Mouse (Mus musculus) C2C12 (cell line): ENCODE data around the gene Bub3.

ENCODE experiments used
- CEBPB ChIP-seq: IDR thresholded peaks from one replicate; pipeline ENCODE4 v1.6.1; 2011; ENCODE audit warnings: low read depth, mild to moderate bottlenecking, control low read depth, moderate library complexity
- CTCF ChIP-seq: IDR thresholded peaks from one replicate; pipeline ENCODE4 v1.5.1; 2011; ENCODE audit not compliant: control insufficient read depth, insufficient read depth, insufficient read length
- FOSL1 ChIP-seq: IDR thresholded peaks from one replicate; pipeline ENCODE4 v1.8.0; 2011; ENCODE audit warnings: mild to moderate bottlenecking, low read length; ENCODE audit not compliant: poor library complexity, insufficient read depth, severe bottlenecking
- MAX ChIP-seq: IDR thresholded peaks from one replicate; pipeline ENCODE4 v1.6.1; 2011; ENCODE audit warnings: mild to moderate bottlenecking, control low read depth
- MYOD1 ChIP-seq: IDR thresholded peaks from one replicate; pipeline ENCODE4 v1.6.1; 2011; ENCODE audit warnings: low read depth; ENCODE audit not compliant: control insufficient read depth, insufficient read length
- MYOG ChIP-seq: IDR thresholded peaks from one replicate; pipeline ENCODE4 v1.6.1; 2011; ENCODE audit not compliant: control insufficient read depth, insufficient read length; ENCODE audit errors: extremely low read depth
- USF1 ChIP-seq: IDR thresholded peaks from one replicate; pipeline ENCODE4 v1.6.1; 2011; ENCODE audit warnings: low read depth, mild to moderate bottlenecking, control low read depth, moderate library complexity

DNA sequence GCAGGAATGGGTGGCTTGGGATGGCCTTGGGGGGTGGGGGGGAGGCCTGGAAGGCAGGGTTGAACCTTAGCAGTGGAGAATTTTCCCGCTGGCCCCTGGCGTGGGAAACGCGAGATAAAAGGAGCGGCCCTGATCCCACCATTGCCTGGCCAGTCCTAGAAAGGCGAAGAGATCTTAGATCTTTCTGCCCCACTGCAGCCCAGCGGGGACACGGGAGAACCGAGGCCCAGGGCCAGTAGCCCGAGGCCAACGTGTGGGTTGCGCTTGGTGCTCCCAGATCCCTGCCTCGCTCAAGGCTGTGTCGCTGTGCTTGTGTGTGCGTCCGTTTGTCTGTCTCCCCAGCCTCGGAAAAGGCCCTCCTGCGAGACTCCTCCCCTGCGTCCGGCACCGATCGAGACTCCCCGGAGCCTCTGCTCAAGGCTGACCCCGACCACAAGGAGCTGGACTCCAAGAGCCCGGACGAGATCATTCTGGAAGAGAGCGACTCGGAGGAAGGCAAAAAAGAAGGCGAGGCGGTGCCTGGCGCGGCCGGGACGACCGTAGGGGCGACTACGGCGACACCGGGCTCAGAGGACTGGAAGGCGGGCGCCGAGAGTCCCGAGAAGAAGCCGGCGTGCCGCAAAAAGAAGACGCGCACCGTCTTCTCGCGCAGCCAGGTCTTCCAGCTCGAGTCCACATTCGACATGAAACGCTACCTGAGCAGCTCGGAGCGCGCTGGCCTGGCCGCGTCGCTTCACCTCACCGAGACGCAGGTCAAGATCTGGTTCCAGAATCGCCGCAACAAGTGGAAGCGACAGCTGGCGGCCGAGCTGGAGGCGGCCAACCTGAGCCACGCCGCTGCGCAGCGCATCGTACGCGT, 16.2 kb upstream of the Bub3 start:
- TF ChIP-seq MAX (no peak), CTCF (no peak), CEBPB (no peak), FOSL1 (no peak), USF1 (no peak), MYOG (no peak), MYOD1 (no peak)
